Mouse (Mus musculus): ENCODE measurements around the gene Rap1gap. TPM values are rescaled to one million over a fixed set of nuclear protein-coding genes. Genes with fewer than 3 reads are reported as not detected.

Rap1gap gene
- total RNA-seq, 2 experiments from 2014 or later: 0.83 to 1.5 TPM

GRCm38 (mm10) chr4:137687234-137687825 is 22.8 kb downstream of the Rap1gap start:
- ATAC-seq (replicated peaks; ENCODE audit: poor library complexity): no peak

GRCm38 (mm10) chr4:137692107-137692902 is 27.8 kb downstream of the Rap1gap start:
- ATAC-seq (replicated peaks; ENCODE audit: poor library complexity): no peak

- ATAC-seq (replicated peaks; ENCODE audit: poor library complexity): no peak
Measured at GRCm38 (mm10) chr4:137695300-137695699, 30.8 kb downstream of the Rap1gap start.

GRCm38 (mm10) chr4:137695900-137696299 is 31.4 kb downstream of the Rap1gap start:
- ATAC-seq (replicated peaks; ENCODE audit: poor library complexity): no peak; the same call in 1 of the 2 replicates

GRCm38 (mm10) chr4:137697156-137697885 is 32.8 kb downstream of the Rap1gap start:
- no peak for ATAC-seq (replicated peaks; ENCODE audit: poor library complexity)

GRCm38 (mm10) chr4:137698076-137698985 is 33.8 kb downstream of the Rap1gap start:
- no peak for ATAC-seq (replicated peaks; ENCODE audit: poor library complexity)

- no peak for ATAC-seq (replicated peaks; ENCODE audit: poor library complexity)
Measured at GRCm38 (mm10) chr4:137699264-137700211, 35.0 kb downstream of the Rap1gap start.

GRCm38 (mm10) chr4:137700960-137701359 is 36.4 kb downstream of the Rap1gap start:
- ATAC-seq (replicated peaks; ENCODE audit: poor library complexity): no peak

- no peak for ATAC-seq (replicated peaks; ENCODE audit: poor library complexity)
Measured at GRCm38 (mm10) chr4:137703077-137703476, 38.6 kb downstream of the Rap1gap start.

GRCm38 (mm10) chr4:137704561-137704960 is 40.0 kb downstream of the Rap1gap start:
- no peak for ATAC-seq (replicated peaks; ENCODE audit: poor library complexity)

GRCm38 (mm10) chr4:137705379-137705778 is 40.9 kb downstream of the Rap1gap start:
- ATAC-seq (replicated peaks; ENCODE audit: poor library complexity): no peak

- no peak for ATAC-seq (replicated peaks; ENCODE audit: poor library complexity)
Measured at GRCm38 (mm10) chr4:137706510-137706909, 42.0 kb downstream of the Rap1gap start.

GRCm38 (mm10) chr4:137707216-137707990 is 42.9 kb downstream of the Rap1gap start:
- ATAC-seq (replicated peaks; ENCODE audit: poor library complexity): peak; percentile 91

GRCm38 (mm10) chr4:137712963-137713362 is 48.4 kb downstream of the Rap1gap start:
- ATAC-seq (replicated peaks; ENCODE audit: poor library complexity): peak; percentile 52

GRCm38 (mm10) chr4:137714020-137714624 is 49.6 kb downstream of the Rap1gap start:
- ATAC-seq (replicated peaks; ENCODE audit: poor library complexity): peak; percentile 65

GRCm38 (mm10) chr4:137717005-137717404 is 52.5 kb downstream of the Rap1gap start:
- no peak for ATAC-seq (replicated peaks; ENCODE audit: poor library complexity)

- ATAC-seq (replicated peaks; ENCODE audit: poor library complexity): no peak
Measured at GRCm38 (mm10) chr4:137717671-137718070, 53.1 kb downstream of the Rap1gap start.

GRCm38 (mm10) chr4:137719378-137720077 is 55.0 kb downstream of the Rap1gap start:
- ATAC-seq (replicated peaks; ENCODE audit: poor library complexity): no peak

Measured in megakaryocyte progenitor cell, adult 5-6 weeks (primary cell).